Mouse (Mus musculus): ENCODE data around the gene Lysmd3. TPM values are rescaled to one million over a fixed set of nuclear protein-coding genes. Genes with fewer than 3 reads are reported as not detected.
"Not testable (repeated sequence)": the region's sequence is repeated elsewhere in the genome, so short reads cannot be mapped to it uniquely, and the experiment has no call there.

The Lysmd3 gene
- total RNA-seq (2014; fragmentation: Nextera tagmentation) (13.7 and 21.5 TPM in 2 replicates), total RNA-seq (2017) (29.1 and 31.8 TPM in 2 replicates)

GRCm38 (mm10) chr13:81657351-81658052 lies at the start of gene Lysmd3:
TSS of gene Lysmd3 (plus strand) at chr13:81657663.
- ATAC-seq (replicated peaks; ENCODE audit: low FRiP score, low TSS enrichment, poor library complexity, severe bottlenecking), result peak; percentile 96

- no peak for ATAC-seq (replicated peaks; ENCODE audit: low FRiP score, low TSS enrichment, poor library complexity, severe bottlenecking)
These were observed 47.1 kb upstream of the Lysmd3 start for GRCm38 (mm10) chr13:81610349-81610748.

- ATAC-seq (replicated peaks; ENCODE audit: low FRiP score, low TSS enrichment, poor library complexity, severe bottlenecking), result not testable (repeated sequence)
These were observed 29.6 kb upstream of the Lysmd3 start for GRCm38 (mm10) chr13:81627861-81628260.

- ATAC-seq (replicated peaks; ENCODE audit: low FRiP score, low TSS enrichment, poor library complexity, severe bottlenecking), result no peak
These were observed 28.8 kb upstream of the Lysmd3 start for GRCm38 (mm10) chr13:81628631-81629190.

- ATAC-seq (replicated peaks; ENCODE audit: low FRiP score, low TSS enrichment, poor library complexity, severe bottlenecking), result peak; percentile 46; the same call in 1 of the 2 replicates
These were observed 28.1 kb upstream of the Lysmd3 start for GRCm38 (mm10) chr13:81629395-81629794.

GRCm38 (mm10) chr13:81630566-81630965 lies 26.9 kb upstream of the Lysmd3 start:
- no peak for ATAC-seq (replicated peaks; ENCODE audit: low FRiP score, low TSS enrichment, poor library complexity, severe bottlenecking)

GRCm38 (mm10) chr13:81632720-81633415 lies 24.6 kb upstream of the Lysmd3 start, which contains the start of gene Adgrv1:
TSS of gene Adgrv1 (minus strand) at chr13:81633154.
- ATAC-seq (replicated peaks; ENCODE audit: low FRiP score, low TSS enrichment, poor library complexity, severe bottlenecking), result peak; percentile 56; the same call in 1 of the 2 replicates

GRCm38 (mm10) chr13:81639624-81640023 lies 17.8 kb upstream of the Lysmd3 start:
- ATAC-seq (replicated peaks; ENCODE audit: low FRiP score, low TSS enrichment, poor library complexity, severe bottlenecking), result no peak

GRCm38 (mm10) chr13:81640881-81641280 lies 16.6 kb upstream of the Lysmd3 start:
- ATAC-seq (replicated peaks; ENCODE audit: low FRiP score, low TSS enrichment, poor library complexity, severe bottlenecking), result no peak

GRCm38 (mm10) chr13:81641289-81642045 lies 16.0 kb upstream of the Lysmd3 start:
- 0 out of 2 replicates have a peak, but pooled peaks have one; percentile 13 for ATAC-seq (replicated peaks; ENCODE audit: low FRiP score, low TSS enrichment, poor library complexity, severe bottlenecking)

- ATAC-seq (replicated peaks; ENCODE audit: low FRiP score, low TSS enrichment, poor library complexity, severe bottlenecking), result peak; percentile 83
These were observed 14.8 kb upstream of the Lysmd3 start for GRCm38 (mm10) chr13:81642491-81643149.

GRCm38 (mm10) chr13:81644047-81644565 lies 13.4 kb upstream of the Lysmd3 start:
- ATAC-seq (replicated peaks; ENCODE audit: low FRiP score, low TSS enrichment, poor library complexity, severe bottlenecking), result no peak

- peak; percentile 57 for ATAC-seq (replicated peaks; ENCODE audit: low FRiP score, low TSS enrichment, poor library complexity, severe bottlenecking)
These were observed 11.1 kb upstream of the Lysmd3 start for GRCm38 (mm10) chr13:81646348-81646747.

GRCm38 (mm10) chr13:81650382-81650781 lies 7.1 kb upstream of the Lysmd3 start:
- not testable (repeated sequence) for ATAC-seq (replicated peaks; ENCODE audit: low FRiP score, low TSS enrichment, poor library complexity, severe bottlenecking)

- ATAC-seq (replicated peaks; ENCODE audit: low FRiP score, low TSS enrichment, poor library complexity, severe bottlenecking), result no peak
These were observed 1.2 kb upstream of the Lysmd3 start for GRCm38 (mm10) chr13:81656091-81656850.

- ATAC-seq (replicated peaks; ENCODE audit: low FRiP score, low TSS enrichment, poor library complexity, severe bottlenecking), result no peak
These were observed 484 bp upstream of the Lysmd3 start for GRCm38 (mm10) chr13:81657008-81657350.

- peak; percentile 6; the same call in 1 of the 2 replicates for ATAC-seq (replicated peaks; ENCODE audit: low FRiP score, low TSS enrichment, poor library complexity, severe bottlenecking)
These were observed 740 bp downstream of the Lysmd3 start for GRCm38 (mm10) chr13:81658053-81658752.

All from megakaryocyte-erythroid progenitor cell, adult 5-6 weeks (primary cell).